22 mouse cellular contexts compared by ENCODE assay signal in the genomic region with DNA sequence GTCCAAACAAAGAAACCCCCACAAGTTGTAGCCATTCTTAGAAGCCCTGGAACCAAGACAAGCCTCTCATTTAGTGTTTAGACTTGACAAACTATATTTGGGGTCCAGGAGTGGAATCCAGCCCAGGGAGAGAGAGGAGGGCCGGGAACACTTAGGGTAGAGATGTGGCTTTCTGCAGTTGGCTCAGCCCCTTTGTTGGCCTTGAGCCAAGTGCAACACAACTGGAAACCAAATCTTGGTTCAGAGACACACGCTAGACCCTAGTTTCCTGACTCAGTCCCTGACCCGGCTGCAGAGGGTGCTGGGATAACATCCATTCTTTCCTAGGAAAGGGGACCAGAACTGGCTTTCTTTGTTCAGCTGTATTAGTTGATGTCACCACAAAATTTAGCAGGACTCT.
DNase-seq lines count a peak whose midpoint lies in the region; ATAC-seq lines count a peak whose summit lies in the region.
"Had no signal": no experiment of that assay in that cellular context is flagged by ENCODE, and none has a peak within 500 bp of the region (broad histone marks: within the 10 kb centered on the region; RNA-seq: fewer than 3 reads in every experiment).

No protein-coding gene starts in this region.

- no peak overlapping the region for H3K9ac ChIP-seq in embryonic facial prominence, embryonic 14.5 days (ENCODE audit: low read depth, low read length)
- no peak overlapping the region for H3K9ac ChIP-seq in kidney, embryonic 16.5 days (replicated peaks; ENCODE audit: low read length)
- H3K9ac ChIP-seq in hindbrain, embryonic 12.5 days, result no peak overlapping the region
- H3K9ac ChIP-seq: embryonic facial prominence, embryonic 13.5 days; limb, embryonic 12.5 days; liver, embryonic 13.5 days; midbrain, embryonic 13.5 days had no signal

- H3K4me1 ChIP-seq in embryonic facial prominence, embryonic 14.5 days (ENCODE audit: control insufficient read depth, insufficient read depth, low read length), result 0 out of 2 replicates have a peak, but pooled peaks cover 11% of the 10 kb centered on the region
- H3K4me1 ChIP-seq in embryonic facial prominence, embryonic 10.5 days, result peaks cover 17% of the 10 kb centered on the region
- H3K4me1 ChIP-seq in kidney, embryonic 16.5 days (ENCODE audit: insufficient read depth, low read length), result peaks cover 18% of the 10 kb centered on the region
- H3K4me1 ChIP-seq in hindbrain, embryonic 12.5 days, result peaks cover 7% of the 10 kb centered on the region
- H3K4me1 ChIP-seq: liver, embryonic 13.5 days had no signal

- 41% methylated on average over 3 of the region's 3 CpGs for WGBS in embryonic facial prominence, embryonic 14.5 days
- WGBS in embryonic facial prominence, embryonic 10.5 days, result 77% methylated on average over 3 of the region's 3 CpGs
- WGBS in kidney, embryonic 16.5 days, result 27% methylated on average over 3 of the region's 3 CpGs
- WGBS in hindbrain, embryonic 12.5 days, result 62% methylated on average over 3 of the region's 3 CpGs

- H3K9me3 ChIP-seq in embryonic facial prominence, embryonic 14.5 days (ENCODE audit: control insufficient read depth, low read length), result no peaks in the 10 kb centered on the region
- H3K9me3 ChIP-seq in embryonic facial prominence, embryonic 10.5 days, result no peaks in the 10 kb centered on the region
- no peaks in the 10 kb centered on the region; the same call in 1 of the 2 replicates for H3K9me3 ChIP-seq in kidney, embryonic 16.5 days (ENCODE audit: low read length)
- no peaks in the 10 kb centered on the region for H3K9me3 ChIP-seq in hindbrain, embryonic 12.5 days (replicated peaks)
- H3K9me3 ChIP-seq: embryonic facial prominence, embryonic 13.5 days; forebrain, embryonic 10.5 days; G1E; limb, embryonic 12.5 days; liver, embryonic 13.5 days; midbrain, embryonic 13.5 days had no signal

- 0 out of 2 replicates have a peak, but pooled peaks have one; percentile 37 for ATAC-seq in embryonic facial prominence, embryonic 14.5 days (ENCODE audit: low read depth)
- peak; percentile 70 for ATAC-seq in kidney, embryonic 16.5 days (ENCODE audit: low FRiP score, low TSS enrichment)
- no peak for ATAC-seq in hindbrain, embryonic 12.5 days (ENCODE audit: low FRiP score)
- ATAC-seq: CD4-positive, CD25-positive, alpha-beta regulatory T cell, adult 4 months; hindbrain, embryonic 16.5 days; intestine, postnatal 0 days; midbrain, embryonic 13.5 days had no signal

- no peak overlapping the region for H3K4me3 ChIP-seq in embryonic facial prominence, embryonic 14.5 days (ENCODE audit: low read depth, low read length)
- no peak overlapping the region for H3K4me3 ChIP-seq in embryonic facial prominence, embryonic 10.5 days
- H3K4me3 ChIP-seq in kidney, embryonic 16.5 days (ENCODE audit: low read length), result no peak overlapping the region
- H3K4me3 ChIP-seq in hindbrain, embryonic 12.5 days, result no peak overlapping the region
- H3K4me3 ChIP-seq: embryonic facial prominence, embryonic 13.5 days; forebrain, embryonic 10.5 days; limb, embryonic 12.5 days; liver, embryonic 13.5 days; midbrain, embryonic 13.5 days; myocyte had no signal

- no peaks in the 10 kb centered on the region for H3K27me3 ChIP-seq in embryonic facial prominence, embryonic 14.5 days (replicated peaks; ENCODE audit: control insufficient read depth, insufficient read depth, low read length)
- H3K27me3 ChIP-seq in embryonic facial prominence, embryonic 10.5 days (replicated peaks; ENCODE audit: low read depth, poor library complexity, severe bottlenecking), result no peaks in the 10 kb centered on the region
- no peaks in the 10 kb centered on the region; the same call in 1 of the 2 replicates for H3K27me3 ChIP-seq in kidney, embryonic 16.5 days (ENCODE audit: insufficient read depth, low read length)
- no peaks in the 10 kb centered on the region for H3K27me3 ChIP-seq in hindbrain, embryonic 12.5 days
- H3K27me3 ChIP-seq: embryonic facial prominence, embryonic 13.5 days; limb, embryonic 12.5 days; liver, embryonic 13.5 days; midbrain, embryonic 13.5 days had no signal

- no peaks in the 10 kb centered on the region for H3K36me3 ChIP-seq in embryonic facial prominence, embryonic 14.5 days (ENCODE audit: control insufficient read depth, insufficient read depth, low read length)
- H3K36me3 ChIP-seq in embryonic facial prominence, embryonic 10.5 days (replicated peaks), result no peaks in the 10 kb centered on the region
- no peaks in the 10 kb centered on the region for H3K36me3 ChIP-seq in kidney, embryonic 16.5 days (ENCODE audit: insufficient read depth, low read length)
- H3K36me3 ChIP-seq in hindbrain, embryonic 12.5 days, result no peaks in the 10 kb centered on the region
- H3K36me3 ChIP-seq: embryonic facial prominence, embryonic 13.5 days; forebrain, embryonic 10.5 days; G1E; limb, embryonic 12.5 days; liver, embryonic 13.5 days; midbrain, embryonic 13.5 days had no signal

- no peak overlapping the region for H3K27ac ChIP-seq in embryonic facial prominence, embryonic 14.5 days (replicated peaks; ENCODE audit: low read depth, low read length)
- H3K27ac ChIP-seq in embryonic facial prominence, embryonic 10.5 days (replicated peaks), result no peak overlapping the region
- H3K27ac ChIP-seq in kidney, embryonic 16.5 days (ENCODE audit: low read length), result no peak overlapping the region
- H3K27ac ChIP-seq in hindbrain, embryonic 12.5 days, result no peak overlapping the region
- H3K27ac ChIP-seq: embryonic facial prominence, embryonic 13.5 days; forebrain, embryonic 10.5 days; limb, embryonic 12.5 days; liver, embryonic 13.5 days; midbrain, embryonic 13.5 days had no signal

- no peak overlapping the region for H3K4me2 ChIP-seq in embryonic facial prominence, embryonic 14.5 days (ENCODE audit: low read depth, low read length)
- H3K4me2 ChIP-seq in kidney, embryonic 16.5 days (replicated peaks; ENCODE audit: low read depth, low read length), result no peak overlapping the region
- no peak overlapping the region for H3K4me2 ChIP-seq in hindbrain, embryonic 12.5 days (replicated peaks)
- H3K4me2 ChIP-seq: embryonic facial prominence, embryonic 13.5 days; limb, embryonic 12.5 days; liver, embryonic 13.5 days; midbrain, embryonic 13.5 days had no signal

- peak; percentile 72 for DNase-seq in embryonic facial prominence, embryonic 14.5 days (ENCODE audit: low spot score)
- DNase-seq in embryonic facial prominence, embryonic 10.5 days (ENCODE audit: low spot score), result no peak
- DNase-seq in kidney, adult 8-10 months, result no peak
- DNase-seq in ovary, postnatal 36 days (ENCODE audit: low spot score), result peak; percentile 8
- DNase-seq in ovary, adult 18-20 months (ENCODE audit: low spot score), result no peak
- no peak for DNase-seq in spleen, postnatal 10 days (ENCODE audit: low spot score in 2 of 2)
- DNase-seq: cerebellum, adult 8-10 months; gastrocnemius, postnatal 10 days; layer of hippocampus, adult 9-11 months; liver, embryonic 13.5 days; thymus, postnatal 14 days had no signal

Comparison
In these comparisons a context has a peak if more than half of its experiments do, and no peak if none do; other contexts are left out.
1. DNase-seq: peak in embryonic facial prominence, embryonic 14.5 days (single experiment) and ovary, postnatal 36 days (single experiment); none in embryonic facial prominence, embryonic 10.5 days (single experiment), kidney, adult 8-10 months (0 of 2), ovary, adult 18-20 months (single experiment) and spleen, postnatal 10 days (0 of 2).